Mouse (Mus musculus) neural tube, embryonic 14.5 days (tissue): ENCODE data around the gene Il10. TPM values are rescaled to one million over a fixed set of nuclear protein-coding genes. Genes with fewer than 3 reads are reported as not detected.

Experiments used
- ATAC-seq: fragments of 200-750 bp; cut with Nextera tagmentation; 2 replicates; pipeline ENCODE4 v1.8.0; 2017; ENCODE audit warnings: low read depth, mild to moderate bottlenecking, moderate TSS enrichment, moderate library complexity
- H3K27ac ChIP-seq: fragments of 300-500 bp; sonication (generic); 2 replicates; pipeline ENCODE4 v1.5.1; 2014; ENCODE audit warnings: low read depth, mild to moderate bottlenecking, control low read depth, low read length, moderate library complexity, mixed read lengths
- H3K27me3 ChIP-seq: fragments of 300-500 bp; sonication (generic); 2 replicates; pipeline ENCODE4 v1.6.1; 2014; ENCODE audit warnings: low read length; ENCODE audit not compliant: control insufficient read depth, insufficient read depth
- H3K36me3 ChIP-seq: fragments of 300-500 bp; sonication (generic); 2 replicates; pipeline ENCODE4 v1.6.1; 2014; ENCODE audit warnings: low read length, mixed read lengths; ENCODE audit not compliant: control insufficient read depth, insufficient read depth
- H3K4me1 ChIP-seq: fragments of 300-500 bp; sonication (generic); 2 replicates; pipeline ENCODE4 v1.6.1; 2014; ENCODE audit warnings: low read length; ENCODE audit not compliant: control insufficient read depth, insufficient read depth
- H3K4me2 ChIP-seq: fragments of 300-500 bp; sonication (generic); 2 replicates; pipeline ENCODE4 v1.6.1; 2014; ENCODE audit warnings: mild to moderate bottlenecking, low read depth, low read length, control low read depth
- H3K4me3 ChIP-seq: fragments of 300-500 bp; sonication (generic); 2 replicates; pipeline ENCODE4 v1.5.1; 2014; ENCODE audit warnings: low read depth, low read length, control low read depth, mixed read lengths
- H3K9ac ChIP-seq: fragments of 300-500 bp; sonication (generic); replicated peaks from 2 replicates; pipeline ENCODE4 v1.6.1; 2014; ENCODE audit warnings: low read depth, mild to moderate bottlenecking, control low read depth, low read length, mixed read lengths
- H3K9me3 ChIP-seq: fragments of 300-500 bp; sonication (generic); 2 replicates; pipeline ENCODE4 v1.6.1; 2016; ENCODE audit warnings: low read length; ENCODE audit not compliant: control insufficient read depth
- WGBS: fragments of 180-500 bp; shearing (Covaris S2); extraction: QIAGEN DNeasy Blood & Tissue Kit; methylation state at CpG from one replicate; pipeline ENCODE4 v1.1.7; 2014; 5-methylcytosine and 5-hydroxymethylcytosine counted together
- polyA plus RNA-seq: library from polyadenylated mRNA; unstranded; fragments of >200 nt; fragmentation: Nextera tagmentation; extraction: Ambion mirVana; gene quantifications from 2 replicates; pipeline ENCODE4 v1.2.1, GENCODE M21; 2014

Il10 gene
- polyA plus RNA-seq, 1 experiment from 2014 or later, result not detected

DNA sequence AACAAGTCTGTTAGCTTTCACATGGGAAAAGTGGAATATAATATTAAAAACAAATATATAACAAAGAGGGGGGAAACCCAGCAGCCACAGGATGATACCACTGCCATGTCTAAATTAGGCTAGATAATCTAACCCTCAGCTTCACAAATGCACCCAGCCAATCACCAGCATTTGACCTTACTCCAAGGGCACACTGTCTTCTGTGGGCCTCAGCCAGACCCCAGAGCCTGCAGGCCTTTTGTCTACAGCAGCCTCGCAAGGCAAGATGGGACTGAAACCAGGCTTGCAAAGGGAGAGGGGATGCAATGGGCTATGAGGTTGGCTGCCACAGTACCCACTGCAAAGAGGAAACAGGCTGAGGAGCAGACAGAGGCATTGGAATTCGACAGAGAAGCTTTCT, 22.6 kb downstream of the Il10 start:
- ATAC-seq, result no peak
- no peaks in the 10 kb centered on the region for H3K27me3 ChIP-seq
- no peak overlapping the region for H3K4me2 ChIP-seq
- H3K27ac ChIP-seq, result no peak overlapping the region
- H3K36me3 ChIP-seq, result no peaks in the 10 kb centered on the region
- H3K4me3 ChIP-seq, result no peak overlapping the region
- H3K9me3 ChIP-seq, result no peaks in the 10 kb centered on the region
- H3K9ac ChIP-seq, result no peak overlapping the region
- 69% methylated on average over 2 of the region's 2 CpGs for WGBS
- H3K4me1 ChIP-seq, result no peaks in the 10 kb centered on the region

DNA sequence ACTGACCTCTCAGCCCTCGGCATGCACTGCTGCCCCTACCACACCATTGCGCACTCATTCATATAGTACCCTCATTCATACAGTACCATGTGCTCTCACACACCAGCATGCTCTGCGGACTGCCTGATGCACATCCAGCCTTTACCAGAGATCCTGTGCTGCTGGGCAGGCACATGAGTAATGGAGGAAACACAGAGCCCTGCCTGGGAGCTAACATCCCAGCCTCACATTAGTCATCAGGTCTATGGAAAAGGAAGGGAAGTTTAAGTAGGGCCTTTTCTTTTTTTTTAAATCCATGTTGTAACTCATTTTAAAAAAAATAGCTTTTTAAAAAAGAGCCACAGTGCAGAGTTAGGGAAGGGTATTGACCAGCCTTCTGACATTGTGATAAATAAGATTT, 23.1 kb downstream of the Il10 start:
- H3K4me1 ChIP-seq, result no peaks in the 10 kb centered on the region
- H3K36me3 ChIP-seq, result no peaks in the 10 kb centered on the region
- H3K9me3 ChIP-seq, result no peaks in the 10 kb centered on the region
- ATAC-seq, result no peak
- H3K4me2 ChIP-seq, result no peak overlapping the region
- no peak overlapping the region for H3K4me3 ChIP-seq
- no peak overlapping the region for H3K9ac ChIP-seq
- no peaks in the 10 kb centered on the region for H3K27me3 ChIP-seq
- H3K27ac ChIP-seq, result no peak overlapping the region
- WGBS, result 93% methylated on average over 3 of the region's 3 CpGs

DNA sequence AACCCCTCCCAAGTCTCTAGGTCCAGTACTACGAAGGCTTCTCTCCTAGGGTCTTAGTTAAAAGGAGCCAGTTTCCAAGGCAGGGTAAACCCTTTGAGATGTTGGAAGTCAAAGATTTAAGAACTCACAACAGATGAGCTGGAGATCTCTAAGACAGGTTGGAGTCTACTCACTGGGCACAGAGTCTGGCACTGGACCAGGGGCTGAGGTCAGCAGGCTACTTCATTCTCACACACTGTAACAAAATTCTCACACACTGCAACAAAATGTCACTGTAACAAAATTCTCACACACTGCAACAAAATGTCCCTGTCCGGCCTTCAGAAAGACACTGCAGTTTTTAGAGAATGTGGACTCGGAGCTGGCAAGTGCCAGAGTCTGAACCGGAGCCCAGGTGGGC, 24.0 kb downstream of the Il10 start:
- no peak for ATAC-seq
- Histone ChIP-seq H3K27ac (no peak overlapping the region), H3K36me3 (no peaks in the 10 kb centered on the region), H3K4me2 (no peak overlapping the region), H3K27me3 (no peaks in the 10 kb centered on the region), H3K4me3 (no peak overlapping the region), H3K4me1 (no peaks in the 10 kb centered on the region), H3K9me3 (no peaks in the 10 kb centered on the region), H3K9ac (no peak overlapping the region)
- WGBS, result 95% methylated on average over 4 of the region's 4 CpGs

DNA sequence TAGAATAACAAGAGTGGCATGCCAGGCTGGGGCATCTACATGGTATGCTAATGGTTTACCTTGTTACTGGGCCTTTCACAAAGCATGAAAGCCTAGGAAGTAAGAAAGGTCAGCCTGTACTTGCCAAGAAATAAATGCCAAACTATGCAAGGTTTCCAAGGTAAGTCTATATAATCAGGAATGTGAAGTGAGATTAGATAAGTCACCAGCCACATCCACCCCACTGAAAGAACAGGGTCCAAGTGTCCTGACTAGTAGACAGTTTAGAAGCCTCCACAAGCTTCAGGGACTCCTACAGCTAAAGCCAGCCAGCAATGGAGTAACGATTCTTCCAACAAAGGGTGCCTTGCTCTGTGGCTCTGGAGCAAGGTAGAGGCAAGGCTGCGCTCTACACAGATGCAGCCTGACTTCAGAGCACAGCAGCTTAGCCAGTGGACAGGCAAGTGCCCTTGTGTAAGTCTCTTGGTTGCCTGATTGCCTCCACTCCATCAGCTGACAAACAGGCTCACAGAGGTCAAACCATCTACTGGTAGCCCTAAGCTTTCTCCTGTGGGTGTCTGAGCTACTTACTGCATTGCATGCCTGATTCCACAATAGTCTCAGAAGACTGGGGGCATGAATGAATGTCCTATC, 26.2 kb downstream of the Il10 start:
- no peak overlapping the region for H3K9ac ChIP-seq
- no peaks in the 10 kb centered on the region for H3K36me3 ChIP-seq
- H3K4me3 ChIP-seq, result no peak overlapping the region
- ATAC-seq, result no peak
- H3K9me3 ChIP-seq, result no peaks in the 10 kb centered on the region
- WGBS, result 90% methylated on average over 2 of the region's 2 CpGs
- no peak overlapping the region for H3K4me2 ChIP-seq
- no peaks in the 10 kb centered on the region for H3K4me1 ChIP-seq
- H3K27me3 ChIP-seq, result no peaks in the 10 kb centered on the region
- no peak overlapping the region for H3K27ac ChIP-seq

DNA sequence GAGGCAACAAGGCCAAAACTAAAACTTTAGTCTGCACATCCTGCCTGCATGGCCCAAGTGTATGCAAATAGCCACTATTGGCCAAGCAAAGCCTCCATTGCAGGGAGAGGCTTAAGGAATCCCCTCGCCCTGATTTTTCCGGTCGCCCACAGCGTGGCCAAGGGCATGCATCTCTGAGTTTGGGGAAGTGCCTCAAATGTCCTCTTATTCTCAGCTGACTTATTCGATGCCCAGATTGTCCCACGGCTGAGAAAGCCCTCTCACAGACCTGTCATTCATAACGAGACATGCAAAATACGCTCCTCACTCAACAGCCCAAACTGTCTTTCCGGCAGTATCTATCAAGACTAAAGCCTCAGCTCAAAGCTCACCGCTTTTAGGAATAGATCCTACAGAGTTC, 27.0 kb downstream of the Il10 start:
- no peak for ATAC-seq
- WGBS, result 91% methylated on average over 10 of the region's 10 CpGs

DNA sequence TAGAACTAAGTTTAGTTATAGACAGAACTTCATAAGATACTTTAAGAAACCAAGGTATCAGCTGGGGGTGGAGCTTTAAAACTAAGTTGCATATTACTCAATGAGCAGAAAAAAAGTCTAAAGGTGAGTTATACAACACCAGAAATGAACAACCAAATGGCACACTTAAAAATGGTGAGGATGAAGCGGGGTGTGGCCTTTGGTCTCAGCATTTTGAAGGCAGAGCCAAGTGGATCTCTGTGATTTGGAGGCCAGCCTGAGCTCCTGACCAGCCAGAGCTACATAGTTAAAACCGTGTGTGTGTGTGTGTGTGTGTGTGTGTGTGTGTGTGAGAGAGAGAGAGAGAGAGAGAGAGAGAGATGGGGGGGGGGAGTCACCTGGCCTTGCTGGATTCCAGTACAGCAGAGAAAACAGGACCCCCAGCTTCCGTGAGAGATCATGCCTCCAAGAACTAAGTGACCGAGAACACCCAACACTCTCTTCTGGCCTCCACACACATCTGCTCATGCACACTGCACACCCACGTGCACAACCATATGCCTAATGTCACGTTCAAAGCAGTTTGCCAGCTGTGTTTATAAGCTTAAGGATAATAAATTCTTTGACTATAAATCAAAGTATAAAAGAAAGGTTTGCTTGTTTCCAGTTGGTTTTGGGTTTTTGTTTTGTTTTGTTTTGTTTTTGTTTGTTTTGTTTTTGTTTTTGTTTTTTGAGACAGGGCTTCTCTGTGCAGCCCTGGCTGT, 28.6 kb downstream of the Il10 start:
- no peak for ATAC-seq
- H3K9me3 ChIP-seq, result no peaks in the 10 kb centered on the region
- no peak overlapping the region for H3K27ac ChIP-seq
- H3K4me2 ChIP-seq, result no peak overlapping the region
- H3K9ac ChIP-seq, result no peak overlapping the region
- 80% methylated on average over 6 of the region's 6 CpGs for WGBS
- no peaks in the 10 kb centered on the region for H3K36me3 ChIP-seq
- no peaks in the 10 kb centered on the region for H3K4me1 ChIP-seq
- no peak overlapping the region for H3K4me3 ChIP-seq
- H3K27me3 ChIP-seq, result no peaks in the 10 kb centered on the region

More for the DNA sequence above, 27.0 kb downstream of the Il10 start:
- H3K27me3 ChIP-seq, result no peaks in the 10 kb centered on the region
- no peaks in the 10 kb centered on the region for H3K36me3 ChIP-seq
- H3K4me3 ChIP-seq, result no peak overlapping the region
- no peak overlapping the region for H3K9ac ChIP-seq
- H3K9me3 ChIP-seq, result no peaks in the 10 kb centered on the region
- H3K27ac ChIP-seq, result no peak overlapping the region
- H3K4me1 ChIP-seq, result no peaks in the 10 kb centered on the region
- no peak overlapping the region for H3K4me2 ChIP-seq

DNA sequence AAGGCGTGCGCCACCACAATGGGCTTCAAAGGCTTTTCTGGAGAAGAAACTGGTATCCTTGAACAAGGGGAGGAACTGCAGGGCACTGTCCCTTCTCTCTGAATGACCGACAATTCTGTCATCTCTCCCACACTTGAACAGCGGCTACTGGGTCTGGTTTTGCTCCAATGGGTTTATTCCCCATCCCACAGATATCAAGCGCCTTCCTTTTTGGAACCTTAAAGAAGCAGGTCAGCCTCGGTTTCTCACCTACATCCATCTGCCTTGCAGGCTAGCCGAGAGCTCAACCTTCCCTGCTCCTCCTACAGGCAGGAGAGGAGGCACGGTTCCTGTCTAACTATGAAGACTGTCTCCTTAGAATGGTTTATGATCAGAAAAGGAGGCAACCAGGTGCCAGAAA, 29.3 kb downstream of the Il10 start:
- Histone ChIP-seq H3K9ac (no peak overlapping the region), H3K4me1 (no peaks in the 10 kb centered on the region), H3K9me3 (no peaks in the 10 kb centered on the region), H3K27ac (no peak overlapping the region), H3K4me3 (no peak overlapping the region), H3K27me3 (no peaks in the 10 kb centered on the region), H3K4me2 (no peak overlapping the region), H3K36me3 (no peaks in the 10 kb centered on the region)
- WGBS, result 89% methylated on average over 8 of the region's 8 CpGs
- ATAC-seq, result no peak

DNA sequence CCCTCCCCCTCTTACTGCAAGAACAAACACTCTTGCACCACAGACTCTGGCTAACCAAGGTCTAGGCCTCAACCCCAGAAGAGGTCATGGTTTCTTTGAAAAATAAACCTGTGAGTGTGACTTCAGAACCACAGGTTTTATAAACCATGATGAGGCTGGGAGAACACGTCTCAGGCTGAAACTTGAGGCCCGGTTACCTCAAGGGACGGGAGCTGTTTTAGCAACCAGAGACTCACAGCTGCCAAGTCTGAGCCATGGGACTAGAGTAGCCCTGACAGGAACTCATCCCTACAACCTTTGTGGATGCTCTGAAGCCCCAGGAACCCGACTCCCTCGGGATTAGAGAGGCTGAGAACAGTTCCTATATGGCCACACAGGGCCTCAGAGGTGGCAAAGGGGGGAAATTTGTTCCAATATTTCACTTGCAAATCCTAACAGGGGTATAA, 29.7 kb downstream of the Il10 start:
- Histone ChIP-seq H3K27ac (no peak overlapping the region), H3K36me3 (peaks cover 2% of the 10 kb centered on the region; the same call in 1 of the 2 replicates), H3K27me3 (no peaks in the 10 kb centered on the region), H3K4me2 (no peak overlapping the region), H3K9ac (no peak overlapping the region), H3K9me3 (no peaks in the 10 kb centered on the region), H3K4me1 (no peaks in the 10 kb centered on the region), H3K4me3 (no peak overlapping the region)
- 91% methylated on average over 5 of the region's 5 CpGs for WGBS
- no peak for ATAC-seq

DNA sequence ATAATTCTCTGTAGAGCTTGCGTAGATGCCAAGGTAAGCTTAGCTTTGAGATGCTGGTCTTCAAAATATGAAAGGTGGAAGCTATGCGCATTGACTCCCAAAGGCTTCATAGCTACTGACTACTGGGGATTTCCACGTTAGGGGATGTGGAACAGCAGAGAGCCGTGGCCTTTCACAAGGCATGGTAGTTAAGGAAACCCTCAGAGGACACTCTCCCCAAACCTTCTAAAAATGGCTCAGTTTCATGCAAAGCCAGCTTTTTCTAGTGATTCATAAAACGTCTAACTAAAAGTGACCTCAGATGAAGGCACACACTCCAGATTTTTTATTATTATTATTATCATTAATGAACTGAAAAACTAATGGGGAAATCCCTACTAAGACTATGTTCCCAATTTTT, 30.4 kb downstream of the Il10 start:
- peaks cover 5% of the 10 kb centered on the region; the same call in 1 of the 2 replicates for H3K36me3 ChIP-seq
- no peak for ATAC-seq
- 94% methylated on average over 5 of the region's 5 CpGs for WGBS

More for the DNA sequence above, 30.4 kb downstream of the Il10 start:
- Histone ChIP-seq H3K4me1 (no peaks in the 10 kb centered on the region), H3K4me3 (no peak overlapping the region), H3K27ac (no peak overlapping the region), H3K27me3 (no peaks in the 10 kb centered on the region), H3K4me2 (no peak overlapping the region), H3K9ac (no peak overlapping the region), H3K9me3 (no peaks in the 10 kb centered on the region)
